Mouse (Mus musculus): ENCODE data around the gene Htra1. TPM values are rescaled to one million over a fixed set of nuclear protein-coding genes. Genes with fewer than 3 reads are reported as not detected.

The Htra1 gene
- total and polyA plus RNA-seq, 3 experiments: not detected

GRCm38 (mm10) chr7:131011901-131012300 lies 76.0 kb downstream of the Htra1 start:
- Histone ChIP-seq H3K4me1 (ENCODE audit: control insufficient read depth in 1 of 2, insufficient read depth in 2 of 2, low read length in 2 of 2) (no peaks in the 10 kb centered on the region), H3K9me3 (replicated peaks; ENCODE audit: insufficient read depth, low read length) (no peaks in the 10 kb centered on the region), H3K79me2 (ENCODE audit: control insufficient read depth, insufficient read depth, low read length, poor library complexity) (no peaks in the 10 kb centered on the region), H3K9ac (ENCODE audit: control insufficient read depth, low read depth, low read length, poor library complexity, severe bottlenecking) (no peak overlapping the region), H3K27me3 (ENCODE audit: control insufficient read depth in 1 of 2, insufficient read depth in 2 of 2, low read length in 2 of 2) (no peaks in the 10 kb centered on the region), H3K27ac (ENCODE audit: control insufficient read depth, low read depth, low read length) (no peak overlapping the region), H3K36me3 (ENCODE audit: control insufficient read depth in 1 of 2, insufficient read depth in 2 of 2, low read length in 2 of 2) (no peaks in the 10 kb centered on the region), H3K4me3 (ENCODE audit: control insufficient read depth in 1 of 2, insufficient read depth in 1 of 2, low read depth in 2 of 2, low read length in 2 of 2) (no peak overlapping the region)
- DNase-seq (ENCODE audit: low read depth, low spot score): no peak
- TF ChIP-seq ETS1 (IDR thresholded peaks at IDR 0.05; ENCODE audit: low read depth, low read length) (no peak), ZMIZ1 (IDR thresholded peaks at IDR 0.05; ENCODE audit: low read depth, low read length) (no peak), NELFE (IDR thresholded peaks at IDR 0.05; ENCODE audit: low read depth, low read length) (no peak), BHLHE40 (IDR thresholded peaks at IDR 0.05; ENCODE audit: borderline replicate concordance, low read depth, low read length) (no peak), MXI1 (IDR thresholded peaks at IDR 0.05; ENCODE audit: low read depth, low read length) (no peak), MAFK (IDR thresholded peaks at IDR 0.05; ENCODE audit: borderline replicate concordance, low read depth, low read length) (no peak), MAZ (IDR thresholded peaks at IDR 0.05; ENCODE audit: low read depth, low read length) (no peak), MYB (IDR thresholded peaks at IDR 0.05; ENCODE audit: low read depth, low read length) (no peak), HCFC1 (IDR thresholded peaks at IDR 0.05; ENCODE audit: low read depth, low read length) (no peak), JUND (IDR thresholded peaks at IDR 0.05; ENCODE audit: low read depth, low read length) (no peak)

GRCm38 (mm10) chr7:131019181-131019580 lies 83.3 kb downstream of the Htra1 start:
- Histone ChIP-seq H3K9ac (ENCODE audit: control insufficient read depth, low read depth, low read length, poor library complexity, severe bottlenecking) (no peak overlapping the region), H3K27ac (ENCODE audit: control insufficient read depth, low read depth, low read length) (no peak overlapping the region), H3K27me3 (ENCODE audit: control insufficient read depth in 1 of 2, insufficient read depth in 2 of 2, low read length in 2 of 2) (no peaks in the 10 kb centered on the region), H3K9me3 (replicated peaks; ENCODE audit: insufficient read depth, low read length) (no peaks in the 10 kb centered on the region), H3K36me3 (ENCODE audit: control insufficient read depth in 1 of 2, insufficient read depth in 2 of 2, low read length in 2 of 2) (no peaks in the 10 kb centered on the region), H3K4me1 (ENCODE audit: control insufficient read depth in 1 of 2, insufficient read depth in 2 of 2, low read length in 2 of 2) (no peaks in the 10 kb centered on the region), H3K4me3 (ENCODE audit: control insufficient read depth in 1 of 2, insufficient read depth in 1 of 2, low read depth in 2 of 2, low read length in 2 of 2) (no peak overlapping the region), H3K79me2 (ENCODE audit: control insufficient read depth, insufficient read depth, low read length, poor library complexity) (no peaks in the 10 kb centered on the region)
- no peak for DNase-seq (ENCODE audit: low read depth, low spot score)
- no peak for TF ChIP-seq RAD21 (IDR thresholded peaks at IDR 0.05; ENCODE audit: low read depth, low read length)

DNA sequence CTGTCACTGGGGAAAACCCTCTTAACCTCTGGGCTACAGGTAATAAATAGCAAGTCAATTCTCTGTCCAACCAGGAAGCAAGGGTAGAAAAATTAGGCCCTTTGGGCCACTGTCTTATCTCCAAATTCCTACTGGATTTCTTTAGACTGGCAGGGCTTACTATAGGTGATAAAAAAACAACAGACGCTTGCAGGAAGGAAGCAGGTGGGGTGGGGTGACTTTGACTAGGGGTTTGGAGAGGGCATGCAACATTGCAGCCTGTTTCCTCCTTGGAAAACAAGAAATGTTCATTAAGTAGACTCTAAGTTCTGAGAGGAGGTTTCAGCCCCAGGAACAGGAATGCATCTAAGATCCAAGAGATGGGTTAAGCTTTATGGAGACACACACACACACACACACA lies 88.9 kb downstream of the Htra1 start:
- Histone ChIP-seq H3K4me3 (ENCODE audit: control insufficient read depth in 1 of 2, insufficient read depth in 1 of 2, low read depth in 2 of 2, low read length in 2 of 2) (no peak overlapping the region), H3K79me2 (ENCODE audit: control insufficient read depth, insufficient read depth, low read length, poor library complexity) (no peaks in the 10 kb centered on the region), H3K27me3 (ENCODE audit: control insufficient read depth in 1 of 2, insufficient read depth in 2 of 2, low read length in 2 of 2) (no peaks in the 10 kb centered on the region), H3K9me3 (replicated peaks; ENCODE audit: insufficient read depth, low read length) (no peaks in the 10 kb centered on the region), H3K4me1 (ENCODE audit: control insufficient read depth in 1 of 2, insufficient read depth in 2 of 2, low read length in 2 of 2) (no peaks in the 10 kb centered on the region), H3K27ac (ENCODE audit: control insufficient read depth, low read depth, low read length) (no peak overlapping the region), H3K36me3 (ENCODE audit: control insufficient read depth in 1 of 2, insufficient read depth in 2 of 2, low read length in 2 of 2) (no peaks in the 10 kb centered on the region), H3K9ac (ENCODE audit: control insufficient read depth, low read depth, low read length, poor library complexity, severe bottlenecking) (no peak overlapping the region)
- no peak for DNase-seq (ENCODE audit: low read depth, low spot score)
- no peak for TF ChIP-seq TAL1 (IDR thresholded peaks at IDR 0.05; ENCODE audit: low read length)
- TF ChIP-seq MAFK (IDR thresholded peaks at IDR 0.05; ENCODE audit: borderline replicate concordance, low read depth, low read length): no peak
- no peak for TF ChIP-seq CTCF (IDR thresholded peaks at IDR 0.05 in 2 of 3, conservative IDR thresholded peaks at IDR 0.05 in 1 of 3; ENCODE audit: control insufficient read depth in 1 of 3, insufficient read depth in 1 of 3, low read depth in 2 of 3, low read length in 3 of 3, poor library complexity in 1 of 3, severe bottlenecking in 1 of 3)
- TF ChIP-seq RCOR1 (IDR thresholded peaks at IDR 0.05; ENCODE audit: low read depth, low read length): no peak
- no peak for TF ChIP-seq JUND (IDR thresholded peaks at IDR 0.05; ENCODE audit: low read depth, low read length)
- no peak for TF ChIP-seq KAT2A (conservative IDR thresholded peaks at IDR 0.05; ENCODE audit: low read depth, low read length)
- no peak for TF ChIP-seq CHD2 (IDR thresholded peaks at IDR 0.05; ENCODE audit: low read length)
- TF ChIP-seq ZNF384 (IDR thresholded peaks at IDR 0.05; ENCODE audit: low read depth, low read length): no peak
- TF ChIP-seq HCFC1 (IDR thresholded peaks at IDR 0.05; ENCODE audit: low read depth, low read length): no peak
- no peak for TF ChIP-seq E2F4 (IDR thresholded peaks at IDR 0.05; ENCODE audit: borderline replicate concordance, low read depth, low read length)
- TF ChIP-seq TCF12 (IDR thresholded peaks at IDR 0.05; ENCODE audit: low read depth, low read length): no peak
